Mouse (Mus musculus) kidney, adult 2 months (tissue): ENCODE results near the gene Gm38100. TPM values are rescaled to one million over a fixed set of nuclear protein-coding genes. Genes with fewer than 3 reads are reported as not detected.

ENCODE experiments used
- DNase-seq: peaks from one replicate; pipeline ENCODE4 v3.0.0; 2021
- H3K27ac ChIP-seq: fragments of 200-500 bp; 2 replicates; pipeline ENCODE4 v1.5.1; 2012; ENCODE audit warnings: low read depth, low read length, control low read depth, inconsistent platforms; ENCODE audit not compliant: insufficient read depth
- H3K27me3 ChIP-seq: fragments of 200-500 bp; replicated peaks from 2 replicates; pipeline ENCODE4 v1.6.1; 2012; ENCODE audit warnings: mild to moderate bottlenecking, moderate library complexity, low read length, inconsistent platforms; ENCODE audit not compliant: control insufficient read depth, insufficient read depth
- H3K36me3 ChIP-seq: fragments of 200-500 bp; 2 replicates; pipeline ENCODE4 v1.6.1; 2012; ENCODE audit warnings: mild to moderate bottlenecking, moderate library complexity, low read length, inconsistent platforms; ENCODE audit not compliant: control insufficient read depth, insufficient read depth
- H3K4me1 ChIP-seq: fragments of 200-500 bp; 2 replicates; pipeline ENCODE4 v1.6.1; 2011; ENCODE audit warnings: low read length; ENCODE audit not compliant: control insufficient read depth, insufficient read depth
- H3K4me3 ChIP-seq: fragments of 200-500 bp; 2 replicates; pipeline ENCODE4 v1.5.1; 2011; ENCODE audit warnings: mild to moderate bottlenecking, low read depth, low read length, control low read depth; ENCODE audit not compliant: insufficient read depth
- CTCF ChIP-seq: fragments of 200-500 bp; conservative IDR thresholded peaks from 2 replicates; pipeline ENCODE4 v1.5.1; 2011; ENCODE audit warnings: low read depth, mild to moderate bottlenecking, control low read depth, low read length, moderate library complexity, mixed read lengths; ENCODE audit not compliant: insufficient read depth, insufficient read length
- POLR2A ChIP-seq: fragments of 200-500 bp; IDR thresholded peaks from one replicate; pipeline ENCODE4 v1.6.1; 2011; ENCODE audit warnings: low read depth, low read length, control low read depth
- WGBS: fragments of 180-500 bp; shearing (Covaris S2); methylation state at CpG from one replicate; pipeline ENCODE4 v1.1.7; 2018; 5-methylcytosine and 5-hydroxymethylcytosine counted together
- polyA plus RNA-seq: library from polyadenylated mRNA; depleted of rRNA; stranded (reverse); fragments of >200 nt; gene quantifications from 2 replicates; pipeline ENCODE4 v1.2.3, GENCODE M21; 2012; rRNA removed

Gm38100 gene
- polyA plus RNA-seq, 1 experiment, result not detected

GRCm38 (mm10) chr1:175970710-175971109 lies 50.6 kb downstream of the Gm38100 start:
- TF ChIP-seq POLR2A, result no peak
- no peak for TF ChIP-seq CTCF
- 84% methylated on average over 5 of the region's 5 CpGs for WGBS
- H3K4me3 ChIP-seq, result no peak overlapping the region
- no peaks in the 10 kb centered on the region for H3K36me3 ChIP-seq
- H3K27ac ChIP-seq, result no peak overlapping the region
- no peaks in the 10 kb centered on the region for H3K4me1 ChIP-seq
- DNase-seq, result no peak
- no peaks in the 10 kb centered on the region for H3K27me3 ChIP-seq

Other genes starting within 250 kb of the Gm38100 start
- gene Opn3, start 227.6 kb upstream of the Gm38100 start, polyA plus RNA-seq, result 2.1 and 2.2 TPM in 2 replicates
- 2.1 and 5.4 TPM in 2 replicates for gene Chml, start 227.4 kb upstream of the Gm38100 start, polyA plus RNA-seq
- gene Wdr64, start 221.7 kb upstream of the Gm38100 start, polyA plus RNA-seq, result 0.03 TPM in 2 replicates
- gene Exo1, start 39.7 kb upstream of the Gm38100 start, polyA plus RNA-seq, result 0.05 and 0.14 TPM in 2 replicates
- not detected in 2 replicates for gene Rbm8a2, start 58.8 kb downstream of the Gm38100 start, polyA plus RNA-seq